Mouse (Mus musculus): ENCODE results near the gene Lexm.

Lexm gene

DNA sequence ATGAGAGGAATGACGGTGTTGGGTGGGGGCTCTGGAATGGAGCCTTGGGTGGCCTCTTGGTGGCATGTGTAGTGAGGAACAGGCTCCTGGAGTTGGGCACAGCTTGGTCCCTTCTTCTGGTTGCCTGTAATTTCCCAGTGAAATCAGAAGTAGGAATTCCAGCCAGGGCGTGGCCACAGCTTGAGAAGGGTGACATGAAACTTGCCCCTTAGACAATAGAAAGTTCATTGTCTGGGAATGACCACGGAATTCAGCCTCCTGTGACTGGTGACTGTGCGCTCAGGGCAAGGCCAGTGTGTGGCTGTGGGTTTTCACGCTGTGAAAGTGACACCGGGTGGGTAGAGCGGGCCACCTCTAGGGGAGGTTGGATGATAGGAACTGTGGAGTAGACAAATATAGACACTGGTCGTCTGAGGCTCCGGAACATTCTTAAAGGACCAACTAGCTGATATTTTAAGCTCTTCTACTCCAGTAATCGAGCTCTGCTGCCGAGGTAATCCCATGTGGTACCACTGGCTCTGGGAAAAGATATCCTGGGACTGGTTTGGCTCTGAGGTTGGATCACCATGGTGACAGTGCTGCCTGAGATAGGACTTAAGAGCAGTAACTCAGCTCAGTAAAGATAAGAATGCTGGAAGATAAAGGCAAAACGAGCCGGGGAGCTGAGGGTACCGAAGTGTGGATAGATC is 35.7 kb downstream of the Lexm start:
- no peak for DNase-seq

DNA sequence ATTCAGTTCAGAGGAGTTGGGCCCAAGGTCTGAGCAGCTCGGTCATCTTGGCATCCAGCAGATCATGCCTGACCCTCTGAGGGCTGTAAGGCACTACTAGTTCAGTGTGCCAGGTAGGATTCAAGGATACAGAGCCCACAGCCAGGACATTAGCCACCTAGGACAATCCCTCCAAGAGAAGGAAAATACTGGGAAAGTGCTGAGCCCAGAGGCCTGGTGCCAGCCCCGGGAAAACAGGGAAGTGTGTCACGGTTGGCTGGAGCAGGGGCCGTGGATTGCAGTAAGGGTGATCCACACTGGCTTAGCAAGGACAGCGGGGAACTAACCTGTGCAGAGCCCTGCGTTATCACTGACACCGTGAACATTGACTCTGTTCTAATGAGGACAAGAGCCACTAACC is 39.5 kb downstream of the Lexm start:
- no peak for DNase-seq

GRCm38 (mm10) chr4:106575022-106575421 is 42.0 kb downstream of the Lexm start:
- no peak for DNase-seq

DNA sequence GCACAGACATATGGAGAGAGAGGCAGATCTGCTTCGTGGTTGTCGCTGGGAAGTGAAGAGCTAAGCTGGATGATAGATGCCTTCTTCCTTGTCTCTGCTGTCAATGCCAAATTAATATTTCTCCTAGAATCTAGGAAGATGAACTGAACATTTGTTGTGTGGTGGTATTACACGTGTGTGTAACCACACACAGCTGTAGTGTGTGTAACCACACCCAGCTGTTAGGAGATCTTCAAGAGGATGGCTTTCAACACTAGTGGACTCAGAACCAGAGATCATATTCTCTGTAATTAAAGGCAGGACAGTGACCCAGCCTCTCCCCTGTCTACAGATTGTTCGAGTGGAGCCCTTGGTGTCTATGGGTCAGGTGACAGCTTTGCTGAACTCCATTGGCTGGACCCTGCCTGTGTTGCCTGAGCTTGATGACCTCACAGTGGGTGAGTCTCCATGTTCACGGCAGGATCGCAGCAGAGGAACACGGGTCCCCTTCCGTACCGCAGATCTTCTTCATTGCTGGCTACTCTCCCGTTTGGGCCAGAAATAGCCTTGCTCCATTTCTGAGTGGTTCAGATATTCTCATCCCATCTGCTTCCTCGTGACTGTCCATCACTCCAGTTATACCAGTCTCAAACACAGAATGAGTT is 45.8 kb downstream of the Lexm start:
- no peak for DNase-seq

DNA sequence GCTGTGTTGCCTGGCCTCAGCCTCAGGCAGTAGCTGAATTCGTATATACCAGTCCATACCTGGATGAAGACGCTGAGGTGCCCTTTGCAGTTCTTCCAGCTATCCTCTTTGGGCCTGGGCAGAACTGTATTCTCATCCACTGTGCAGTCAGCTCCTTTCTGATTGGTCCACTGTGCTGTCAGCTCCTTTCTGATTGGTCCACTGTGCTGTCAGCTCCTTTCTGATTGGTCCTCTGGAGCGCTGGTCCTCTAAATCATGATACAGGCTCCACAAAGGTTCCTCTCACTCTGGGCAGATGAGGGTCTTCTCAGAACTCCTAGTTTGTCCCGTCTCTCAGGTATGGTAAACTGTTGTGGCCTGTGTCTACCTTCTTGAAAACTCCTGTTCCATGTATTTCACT is 47.4 kb downstream of the Lexm start:
- no peak for DNase-seq

DNA sequence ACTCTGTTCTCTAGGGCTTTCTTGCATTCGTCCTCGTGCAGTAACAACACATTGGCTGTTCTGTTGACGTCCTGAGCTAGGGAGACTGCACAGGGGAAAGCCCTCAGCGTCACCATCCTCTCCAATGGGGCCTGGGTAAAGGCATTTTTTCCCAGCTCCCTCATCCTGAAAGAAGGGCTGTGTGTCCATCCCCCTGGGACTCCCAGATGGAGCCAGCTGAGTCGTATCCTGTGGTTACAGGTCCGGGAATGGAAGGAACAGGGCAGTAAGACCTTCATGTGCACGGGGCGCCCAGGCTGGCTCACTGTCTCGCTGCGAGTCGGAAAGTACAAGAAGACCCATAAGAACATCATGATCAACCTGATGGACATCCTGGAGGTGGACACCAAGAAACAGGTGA is 52.9 kb downstream of the Lexm start:
- no peak for DNase-seq

DNA sequence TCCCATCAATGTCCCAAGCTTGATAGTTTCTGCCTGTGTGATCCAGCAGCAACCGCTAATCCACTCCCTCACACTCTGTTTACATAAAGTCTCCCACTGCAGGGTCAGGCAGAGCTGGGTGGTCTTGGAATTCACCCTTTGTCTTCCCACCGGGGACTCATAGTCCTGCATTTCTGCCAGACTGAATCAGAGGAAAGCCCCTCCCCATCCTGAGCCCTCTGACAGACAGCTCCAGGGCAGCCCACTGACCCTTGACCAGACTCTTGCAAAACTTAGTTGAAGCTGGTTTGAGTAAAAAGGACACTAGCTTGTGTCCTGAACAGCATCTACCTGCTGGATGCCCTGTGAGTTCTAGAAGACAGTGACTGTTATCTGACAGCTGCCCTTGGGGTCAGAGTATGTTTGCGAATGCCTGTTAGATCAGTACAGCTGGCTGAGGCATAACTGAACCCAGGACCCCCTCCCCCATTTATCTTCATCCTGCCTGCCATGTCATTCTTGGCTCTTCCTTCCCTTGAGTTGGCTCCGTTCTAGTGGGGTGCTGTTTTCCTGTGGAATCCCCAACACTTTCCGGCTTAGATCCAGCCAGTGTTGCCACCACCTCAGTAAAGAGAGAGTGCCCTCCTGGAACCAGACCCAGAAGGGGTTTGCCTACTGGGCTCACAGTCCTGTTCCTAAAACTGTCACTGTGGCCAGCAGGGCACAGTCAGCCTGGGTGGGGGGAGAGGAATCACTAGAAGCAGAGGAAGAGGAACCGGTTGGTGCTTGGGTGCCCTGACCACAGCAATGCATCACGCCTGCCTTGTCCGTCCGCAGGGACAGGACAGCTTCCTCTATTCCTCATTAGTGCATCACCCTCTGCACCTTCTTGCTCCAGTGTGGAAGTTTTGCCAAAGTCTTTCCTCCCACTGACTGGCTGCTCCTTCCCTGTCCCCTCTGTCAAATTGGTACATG is 53.9 kb downstream of the Lexm start:
- DNase-seq: no peak

DNA sequence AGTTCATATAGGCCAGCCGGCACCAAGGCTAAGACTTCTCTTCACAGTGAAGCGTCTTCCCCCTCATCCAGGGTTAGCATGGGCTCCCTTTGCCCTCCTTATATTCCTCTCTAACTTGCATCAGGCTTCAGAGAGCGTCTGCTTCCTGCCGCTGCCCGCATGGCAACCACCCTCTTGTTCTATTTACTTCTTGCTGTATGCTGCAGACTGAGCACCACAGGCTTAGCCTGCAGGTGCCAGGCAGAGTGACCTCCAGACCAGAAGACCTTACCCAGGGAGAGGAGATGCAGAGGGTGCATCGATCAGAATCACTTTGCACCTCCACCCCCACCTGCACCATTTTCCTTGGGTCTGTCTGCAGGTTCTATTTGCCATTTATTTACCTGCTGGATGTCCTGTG is 55.0 kb downstream of the Lexm start:
- DNase-seq: no peak

- DNase-seq: peak; percentile 95
Observed at GRCm38 (mm10) chr4:106560846-106561781, 55.9 kb downstream of the Lexm start, which contains the start of gene Dhcr24. Dhcr24 (plus strand) TSS chr4:106561038.

DNA sequence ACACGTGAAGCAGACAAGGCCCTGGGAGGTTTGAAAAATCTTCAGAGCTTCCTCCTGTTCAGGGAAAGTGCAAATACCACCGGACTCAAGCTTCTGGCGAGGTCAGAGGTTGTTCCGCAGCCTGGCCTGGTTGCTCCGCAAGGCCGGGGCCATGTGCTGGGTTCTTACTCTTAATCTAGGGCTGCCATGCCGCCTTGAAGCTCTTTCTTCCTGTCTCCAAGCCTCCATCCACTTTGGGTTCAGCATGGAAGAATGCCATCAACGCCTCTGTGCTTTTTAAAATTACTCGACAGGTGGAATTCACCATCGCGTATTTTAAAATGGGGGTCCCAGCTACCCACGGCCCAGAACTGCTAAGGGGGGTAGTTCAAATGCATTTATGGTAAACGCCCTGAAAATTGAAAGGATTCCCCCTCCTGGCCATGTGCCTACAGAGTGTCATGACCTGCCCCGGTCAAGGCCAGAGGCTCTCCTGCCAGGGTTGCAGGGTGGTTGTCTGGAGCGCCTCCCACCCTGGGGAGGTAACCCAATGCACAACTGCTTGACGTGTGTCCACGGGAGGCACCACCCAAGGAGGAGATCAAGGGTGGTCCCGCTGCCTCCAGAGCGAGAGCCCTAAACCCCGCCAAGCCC is 56.7 kb downstream of the Lexm start:
- DNase-seq: peak; percentile 20

DNA sequence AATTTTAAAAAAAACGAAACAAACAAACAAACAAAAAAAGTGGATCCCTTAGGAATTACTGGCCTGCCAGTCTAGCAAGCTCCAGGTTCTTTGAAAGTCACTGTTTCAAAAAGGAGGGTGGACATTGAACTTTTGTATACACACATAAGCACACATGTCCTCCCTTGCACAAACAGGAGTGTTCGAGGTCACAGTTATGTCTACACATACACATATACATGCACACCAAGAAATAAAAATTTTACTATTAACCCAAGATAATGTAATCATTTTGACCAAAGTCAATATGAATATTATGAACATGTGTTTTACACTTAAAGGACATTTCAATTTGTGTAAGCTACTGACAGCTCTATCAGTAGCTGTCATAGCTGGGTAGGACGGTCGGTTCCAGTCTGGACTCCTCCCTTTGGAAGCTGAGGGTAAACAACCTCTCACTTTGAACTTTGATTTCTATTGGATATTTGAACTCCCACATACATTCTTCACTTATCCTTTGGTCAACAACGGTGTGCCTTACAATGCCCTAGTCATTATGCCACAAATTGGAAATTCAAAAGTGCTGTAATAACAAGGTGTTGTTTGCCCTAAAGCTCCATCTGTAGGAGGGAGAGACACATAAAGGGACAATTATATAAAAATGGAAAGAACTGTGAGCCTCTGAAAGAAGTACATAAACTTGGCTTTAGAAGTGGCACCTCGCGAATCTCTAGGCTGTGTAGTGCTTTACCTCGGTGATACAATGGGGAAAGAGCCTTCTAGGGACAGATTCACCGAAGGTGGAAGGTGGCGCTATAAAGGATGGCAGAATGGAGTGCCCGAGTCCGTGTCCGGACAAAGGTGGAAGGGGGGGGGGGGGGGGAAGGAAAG is 57.5 kb downstream of the Lexm start:
- DNase-seq: no peak

DNA sequence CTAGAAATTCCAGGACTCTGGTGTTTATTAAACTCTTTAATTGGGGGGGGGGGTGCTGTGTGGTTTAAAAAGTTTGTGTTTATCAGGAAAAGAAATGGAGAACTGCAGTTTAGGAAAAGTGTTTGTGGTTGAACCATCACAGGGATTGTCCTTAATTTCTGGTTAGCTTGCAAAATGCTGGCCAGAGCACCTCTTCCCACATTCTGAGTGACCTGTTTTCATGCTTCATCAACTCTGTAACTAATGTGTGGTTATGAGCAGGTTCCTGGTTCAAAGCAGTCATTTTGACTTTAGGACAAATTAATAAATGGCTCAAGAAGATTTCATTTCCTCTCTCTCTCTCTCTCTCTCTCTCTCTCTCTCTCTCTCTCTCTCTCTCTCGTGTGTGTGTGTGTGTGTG is 59.1 kb downstream of the Lexm start:
- no peak for DNase-seq

DNA sequence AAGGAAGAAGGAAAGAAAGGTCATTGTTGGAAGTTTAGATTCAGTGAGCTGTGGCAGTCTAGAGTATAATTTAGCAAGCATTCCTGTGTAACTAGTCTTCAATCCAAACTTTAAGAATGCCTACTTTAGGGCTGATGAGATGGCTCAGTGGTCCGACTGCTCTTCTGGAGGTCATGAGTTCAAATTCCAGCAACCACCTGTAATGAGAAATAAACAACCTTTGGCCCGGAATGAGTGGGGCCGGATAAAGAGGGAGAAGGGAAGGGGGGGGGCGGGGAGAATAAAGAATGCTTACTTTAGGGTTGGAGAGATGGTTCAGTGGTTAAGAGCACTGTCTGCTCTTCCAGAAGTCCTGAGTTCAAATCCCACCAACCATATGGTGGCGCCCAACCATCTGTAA is 59.8 kb downstream of the Lexm start:
- DNase-seq: no peak

DNA sequence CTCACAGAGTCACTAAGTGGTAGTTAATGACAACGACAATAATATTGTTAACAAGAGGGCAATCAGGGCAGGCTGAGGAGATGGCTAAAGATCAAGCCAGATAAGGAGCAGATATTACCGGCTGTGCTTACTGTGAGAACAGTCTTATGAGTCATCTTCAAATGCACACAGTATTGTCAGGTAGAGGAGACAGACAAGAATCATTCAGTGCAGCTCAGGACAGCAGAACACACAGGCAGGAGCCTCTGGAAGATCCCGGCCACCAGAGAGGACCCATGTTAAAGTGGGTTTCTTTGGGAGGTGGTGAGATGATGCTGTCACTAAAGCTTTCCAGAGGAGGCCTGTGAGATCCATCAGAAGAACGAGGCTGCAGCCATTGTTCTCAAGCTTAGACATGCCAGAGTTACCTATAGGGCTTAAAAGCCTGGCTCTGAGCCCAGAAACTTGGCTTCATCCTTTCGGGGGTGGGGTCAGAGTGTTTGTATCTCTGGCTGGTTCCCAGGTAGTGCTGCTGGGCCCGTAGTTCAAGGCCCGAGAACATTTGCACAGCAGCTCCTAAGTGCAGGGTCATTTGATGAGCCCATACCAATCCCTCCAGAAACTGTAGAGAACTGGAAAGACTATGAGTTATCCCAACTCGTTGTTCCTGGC is 66.4 kb downstream of the Lexm start:
- no peak for DNase-seq

- DNase-seq: no peak
Observed at GRCm38 (mm10) chr4:106548113-106548512, 68.9 kb downstream of the Lexm start.

GRCm38 (mm10) chr4:106546896-106547295 is 70.1 kb downstream of the Lexm start:
- DNase-seq: no peak

GRCm38 (mm10) chr4:106545817-106546373 is 71.1 kb downstream of the Lexm start:
- no peak for DNase-seq

DNA sequence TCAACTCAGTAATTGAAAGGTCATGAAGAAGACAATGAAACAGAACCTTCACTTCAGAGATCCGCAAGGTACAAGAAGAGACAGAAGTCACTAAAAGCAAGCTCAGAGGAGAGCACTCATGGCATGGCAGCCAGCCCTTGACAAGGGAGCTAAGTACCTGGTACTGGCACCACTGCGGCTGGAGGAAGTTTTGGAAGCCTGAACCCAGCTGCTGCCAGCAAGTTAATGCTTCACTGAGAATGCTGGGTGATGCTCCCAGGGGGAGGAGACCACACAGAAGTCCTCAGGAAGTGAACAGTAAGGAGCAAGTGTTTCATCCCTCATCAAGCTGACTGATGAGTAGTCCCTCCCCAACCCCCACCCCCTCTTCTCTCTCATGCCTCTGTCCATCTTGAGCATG is 74.8 kb downstream of the Lexm start:
- no peak for DNase-seq

DNA sequence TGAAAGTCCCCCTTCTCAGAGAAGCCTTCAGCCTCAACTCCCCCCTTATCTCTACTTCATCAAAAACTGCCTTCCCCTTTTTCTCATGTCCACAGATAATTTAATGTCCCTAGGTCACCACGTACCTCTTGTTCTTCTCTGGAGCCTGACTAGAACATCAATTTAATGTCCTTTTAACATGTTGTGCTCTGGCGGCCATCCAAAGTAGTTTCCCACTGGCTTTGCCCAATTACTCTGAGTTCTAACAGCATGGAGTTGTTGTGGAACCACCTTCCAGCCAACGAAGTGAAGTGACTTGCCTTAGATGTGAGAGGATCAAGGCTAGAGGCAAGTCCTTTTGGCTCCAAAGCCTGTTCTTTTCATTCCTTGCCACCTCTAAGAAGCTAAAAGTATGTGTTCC is 75.5 kb downstream of the Lexm start:
- DNase-seq: no peak

Measured in layer of hippocampus, adult 9-11 months (tissue).